Mouse (Mus musculus): ENCODE measurements around the gene Nupl2.

Gene Nupl2
- long read RNA-seq, experiment 1, transcript Nupl2-201 (7 exons, 2,914 nt) = major isoform, 5 of 8 reads
- long read RNA-seq, experiment 1, partial matches to known transcripts = 1 of 8 reads
- long read RNA-seq, experiment 1, other reads (novel, unspliced or antisense) = 2 of 8 reads
- long read RNA-seq, experiment 2, transcript Nupl2-201 (7 exons, 2,914 nt) = major isoform, 9 of 14 reads
- long read RNA-seq, experiment 2, partial matches to known transcripts = 1 of 14 reads
- long read RNA-seq, experiment 2, other reads (novel, unspliced or antisense) = 2 of 14 reads

GRCm38 (mm10) chr5:24164789-24165445, at the start of gene Nupl2:
Gene Nupl2, plus strand, starts transcription at chr5:24164963.
- intact Hi-C loops (cut with DNase I) = loop anchor here (2.0 kb wide), 1 partner anchor 64 kb away; the partner anchor contains the start of gene Klhl7

GRCm38 (mm10) chr5:24122221-24122620, 42.5 kb upstream of the Nupl2 start:
- intact Hi-C loops (cut with DNase I) = loop anchor here (10.0 kb wide), 1 partner anchor 123 kb away; no protein-coding TSS in a partner anchor

GRCm38 (mm10) chr5:24124175-24124574, 40.6 kb upstream of the Nupl2 start:
- intact Hi-C loops (cut with DNase I) = loop anchor here (10.0 kb wide), 1 partner anchor 121 kb away; no protein-coding TSS in a partner anchor

GRCm38 (mm10) chr5:24124579-24125276, 40.0 kb upstream of the Nupl2 start:
- intact Hi-C loops (cut with DNase I) = loop anchor here (10.0 kb wide), 1 partner anchor 120 kb away; no protein-coding TSS in a partner anchor

- intact Hi-C loops (cut with DNase I) = loop anchor here (10.0 kb wide), 1 partner anchor 119 kb away; no protein-coding TSS in a partner anchor
Measured at GRCm38 (mm10) chr5:24125910-24126636, 38.7 kb upstream of the Nupl2 start.

- intact Hi-C loops (cut with DNase I) = loop anchor here (10.0 kb wide), 1 partner anchor 118 kb away; no protein-coding TSS in a partner anchor
Measured at GRCm38 (mm10) chr5:24126967-24127366, 37.8 kb upstream of the Nupl2 start.

GRCm38 (mm10) chr5:24146964-24147363, 17.8 kb upstream of the Nupl2 start:
- intact Hi-C loops (cut with DNase I) = no loop called here

- intact Hi-C loops (cut with DNase I) = no loop called here
Measured at GRCm38 (mm10) chr5:24152199-24152598, 12.6 kb upstream of the Nupl2 start.

GRCm38 (mm10) chr5:24156774-24157173, 8.0 kb upstream of the Nupl2 start:
- intact Hi-C loops (cut with DNase I) = no loop called here

GRCm38 (mm10) chr5:24167263-24167662, 2.5 kb downstream of the Nupl2 start:
- intact Hi-C loops (cut with DNase I) = no loop called here

- intact Hi-C loops (cut with DNase I) = no loop called here
Measured at GRCm38 (mm10) chr5:24169881-24170280, 5.1 kb downstream of the Nupl2 start.

- intact Hi-C loops (cut with DNase I) = no loop called here
Measured at GRCm38 (mm10) chr5:24172092-24172491, 7.3 kb downstream of the Nupl2 start.

GRCm38 (mm10) chr5:24181514-24182295, 16.9 kb downstream of the Nupl2 start:
- intact Hi-C loops (cut with DNase I) = no loop called here

GRCm38 (mm10) chr5:24182296-24182734, 17.6 kb downstream of the Nupl2 start:
- intact Hi-C loops (cut with DNase I) = no loop called here

- intact Hi-C loops (cut with DNase I) = no loop called here
Measured at GRCm38 (mm10) chr5:24183096-24183495, 18.3 kb downstream of the Nupl2 start.

- intact Hi-C loops (cut with DNase I) = no loop called here
Measured at GRCm38 (mm10) chr5:24184011-24184410, 19.2 kb downstream of the Nupl2 start.

- intact Hi-C loops (cut with DNase I) = no loop called here
Measured at GRCm38 (mm10) chr5:24188476-24188875, 23.7 kb downstream of the Nupl2 start.

- intact Hi-C loops (cut with DNase I) = no loop called here
Measured at GRCm38 (mm10) chr5:24191821-24192220, 27.1 kb downstream of the Nupl2 start.

- intact Hi-C loops (cut with DNase I) = no loop called here
Measured at GRCm38 (mm10) chr5:24201006-24201405, 36.2 kb downstream of the Nupl2 start.

- intact Hi-C loops (cut with DNase I) = no loop called here
Measured at GRCm38 (mm10) chr5:24202492-24202891, 37.7 kb downstream of the Nupl2 start.

All from adrenal gland (tissue).